Mouse (Mus musculus) testis, adult 2 months (tissue): ENCODE data around the gene Skap1. TPM values are rescaled to one million over a fixed set of nuclear protein-coding genes. Genes with fewer than 3 reads are reported as not detected.

Experiments used
- H3K27ac ChIP-seq: fragments of 200-500 bp; 2 replicates; pipeline ENCODE4 v1.5.1; 2012; ENCODE audit warnings: low read depth, low read length; ENCODE audit not compliant: control insufficient read depth, insufficient read depth
- H3K27me3 ChIP-seq: fragments of 200-500 bp; 2 replicates; pipeline ENCODE4 v1.6.1; 2012; ENCODE audit warnings: mild to moderate bottlenecking, low read length, moderate library complexity; ENCODE audit not compliant: control insufficient read depth, insufficient read depth
- H3K36me3 ChIP-seq: fragments of 200-500 bp; 2 replicates; pipeline ENCODE4 v1.6.1; 2012; ENCODE audit warnings: mild to moderate bottlenecking, low read length; ENCODE audit not compliant: control insufficient read depth, insufficient read depth
- H3K4me1 ChIP-seq: fragments of 200-500 bp; 2 replicates; pipeline ENCODE4 v1.6.1; 2012; ENCODE audit warnings: low read length; ENCODE audit not compliant: control insufficient read depth, insufficient read depth
- H3K4me3 ChIP-seq: fragments of 200-500 bp; 2 replicates; pipeline ENCODE4 v1.5.1; 2012; ENCODE audit warnings: low read depth, mild to moderate bottlenecking, low read length, moderate library complexity, mixed read lengths; ENCODE audit not compliant: control insufficient read depth
- CTCF ChIP-seq: fragments of 200-500 bp; IDR thresholded peaks from 2 replicates; pipeline ENCODE4 v1.5.1; 2012; ENCODE audit warnings: low read depth, mild to moderate bottlenecking, inconsistent platforms, low read length, moderate library complexity; ENCODE audit not compliant: control insufficient read depth, insufficient read depth, insufficient replicate concordance
- POLR2A ChIP-seq: fragments of 200-500 bp; IDR thresholded peaks from 2 replicates; pipeline ENCODE4 v1.6.1; 2012; ENCODE audit warnings: low read depth, mild to moderate bottlenecking, inconsistent platforms, low read length, moderate library complexity; ENCODE audit not compliant: control insufficient read depth
- polyA plus RNA-seq: library from polyadenylated mRNA; depleted of rRNA; stranded (reverse); fragments of >200 nt; gene quantifications from 2 replicates; pipeline ENCODE4 v1.2.3, GENCODE M21; 2012

The Skap1 gene
- polyA plus RNA-seq, 1 experiment = 1.5 TPM

- no peak overlapping the region for H3K4me3 ChIP-seq
- no peaks in the 10 kb centered on the region for H3K27me3 ChIP-seq
- H3K27ac ChIP-seq = no peak overlapping the region
- TF ChIP-seq POLR2A (no peak), CTCF (peak; percentile 23; the same call in 1 of the 2 replicates)
- H3K36me3 ChIP-seq = no peaks in the 10 kb centered on the region
- H3K4me1 ChIP-seq = no peaks in the 10 kb centered on the region
Measured at GRCm38 (mm10) chr11:96755298-96755697, 290.9 kb downstream of the Skap1 start.

- Histone ChIP-seq H3K27ac (no peak overlapping the region), H3K4me1 (no peaks in the 10 kb centered on the region), H3K36me3 (no peaks in the 10 kb centered on the region), H3K4me3 (no peak overlapping the region), H3K27me3 (no peaks in the 10 kb centered on the region)
- TF ChIP-seq CTCF (no peak), POLR2A (no peak)
Measured at GRCm38 (mm10) chr11:96757421-96757820, 293.0 kb downstream of the Skap1 start.

- TF ChIP-seq POLR2A (no peak), CTCF (no peak)
- Histone ChIP-seq H3K27ac (no peak overlapping the region), H3K4me3 (no peak overlapping the region), H3K36me3 (no peaks in the 10 kb centered on the region), H3K27me3 (no peaks in the 10 kb centered on the region), H3K4me1 (no peaks in the 10 kb centered on the region)
Measured at GRCm38 (mm10) chr11:96758402-96758801, 294.0 kb downstream of the Skap1 start.

- no peak overlapping the region for H3K4me3 ChIP-seq
- TF ChIP-seq CTCF (0 out of 2 replicates have a peak, but pooled peaks have one; percentile 23), POLR2A (no peak)
Measured at GRCm38 (mm10) chr11:96760042-96760441, 295.6 kb downstream of the Skap1 start.

GRCm38 (mm10) chr11:96761984-96762383 lies 297.6 kb downstream of the Skap1 start:
- Histone ChIP-seq H3K4me3 (no peak overlapping the region), H3K27ac (no peak overlapping the region), H3K27me3 (no peaks in the 10 kb centered on the region), H3K4me1 (no peaks in the 10 kb centered on the region), H3K36me3 (no peaks in the 10 kb centered on the region)
- TF ChIP-seq POLR2A (no peak), CTCF (no peak)

More at GRCm38 (mm10) chr11:96760042-96760441, 295.6 kb downstream of the Skap1 start:
- Histone ChIP-seq H3K36me3 (no peaks in the 10 kb centered on the region), H3K27me3 (no peaks in the 10 kb centered on the region), H3K27ac (no peak overlapping the region), H3K4me1 (no peaks in the 10 kb centered on the region)

- no peaks in the 10 kb centered on the region for H3K36me3 ChIP-seq
- no peak for TF ChIP-seq POLR2A
- TF ChIP-seq CTCF = no peak
- no peak overlapping the region for H3K27ac ChIP-seq
- no peak overlapping the region for H3K4me3 ChIP-seq
- H3K27me3 ChIP-seq = no peaks in the 10 kb centered on the region
- no peaks in the 10 kb centered on the region for H3K4me1 ChIP-seq
Measured at GRCm38 (mm10) chr11:96762742-96763470, 298.5 kb downstream of the Skap1 start.

- TF ChIP-seq POLR2A (no peak), CTCF (no peak)
- Histone ChIP-seq H3K4me1 (no peaks in the 10 kb centered on the region), H3K27ac (no peak overlapping the region), H3K36me3 (no peaks in the 10 kb centered on the region), H3K27me3 (no peaks in the 10 kb centered on the region), H3K4me3 (no peak overlapping the region)
Measured at GRCm38 (mm10) chr11:96764511-96765350, 300.3 kb downstream of the Skap1 start.
